Mouse (Mus musculus): ENCODE measurements around the gene Flvcr1. TPM values are rescaled to one million over a fixed set of nuclear protein-coding genes. Genes with fewer than 3 reads are reported as not detected.

The Flvcr1 gene
- 6.4 and 8.0 TPM in 2 replicates for polyA plus RNA-seq (2015; fragmentation: Nextera tagmentation; extraction: Ambion mirVana)

DNA sequence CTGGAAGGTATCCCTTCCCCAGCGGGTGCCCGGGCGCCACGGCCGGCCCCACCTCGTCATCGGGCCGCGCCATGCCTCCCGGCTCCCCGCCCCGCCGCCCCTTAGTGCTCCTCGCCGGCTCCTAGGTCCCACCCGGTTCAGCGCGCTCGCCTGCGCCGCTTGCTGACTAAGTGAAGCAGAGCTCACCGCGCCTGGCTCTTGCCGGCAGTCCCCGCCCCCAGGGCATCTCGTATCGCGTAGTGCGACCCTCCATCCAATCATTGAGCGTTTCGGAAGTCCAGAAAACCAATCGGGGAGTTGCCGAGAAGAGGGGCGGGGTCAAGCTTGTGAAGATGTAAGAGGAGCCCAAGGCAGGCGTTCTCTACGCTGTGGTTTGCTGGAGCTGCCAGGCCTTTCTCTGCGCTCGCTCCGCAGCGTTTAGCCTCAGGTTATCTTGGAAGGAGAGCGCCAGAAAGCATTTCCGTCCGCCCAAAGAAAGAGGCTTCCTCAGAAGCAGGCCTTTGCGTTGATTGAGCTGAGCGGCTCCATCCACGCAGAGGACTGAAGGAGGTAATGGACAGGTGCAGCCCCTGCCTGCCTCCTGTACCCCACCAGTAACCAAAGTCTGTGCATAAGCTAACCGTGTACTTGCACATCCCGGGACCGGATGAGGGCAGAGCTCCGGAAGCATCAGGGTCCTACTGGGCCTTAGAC lies at the start of gene Flvcr1:
Gene Flvcr1, minus strand, starts transcription at position 138 of the 693 bp plus-strand sequence.
- under 1% methylated on average over 42 of the region's 50 CpGs for WGBS
- Histone ChIP-seq H3K4me2 (peak within 1 kb of the TSS; percentile 99), H3K4me3 (peak within 1 kb of the TSS; percentile 79), H3K27me3 (no peaks in the 10 kb centered on the region), H3K9ac (peak within 1 kb of the TSS; percentile 90), H3K4me1 (peaks cover 20% of the 10 kb centered on the region), H3K27ac (peak within 1 kb of the TSS; percentile 87), H3K9me3 (replicated peaks) (no peaks in the 10 kb centered on the region), H3K36me3 (ENCODE audit: poor library complexity, severe bottlenecking) (peaks cover 8% of the 10 kb centered on the region; the same call in 1 of the 2 replicates)
- peak; percentile 100 for ATAC-seq

DNA sequence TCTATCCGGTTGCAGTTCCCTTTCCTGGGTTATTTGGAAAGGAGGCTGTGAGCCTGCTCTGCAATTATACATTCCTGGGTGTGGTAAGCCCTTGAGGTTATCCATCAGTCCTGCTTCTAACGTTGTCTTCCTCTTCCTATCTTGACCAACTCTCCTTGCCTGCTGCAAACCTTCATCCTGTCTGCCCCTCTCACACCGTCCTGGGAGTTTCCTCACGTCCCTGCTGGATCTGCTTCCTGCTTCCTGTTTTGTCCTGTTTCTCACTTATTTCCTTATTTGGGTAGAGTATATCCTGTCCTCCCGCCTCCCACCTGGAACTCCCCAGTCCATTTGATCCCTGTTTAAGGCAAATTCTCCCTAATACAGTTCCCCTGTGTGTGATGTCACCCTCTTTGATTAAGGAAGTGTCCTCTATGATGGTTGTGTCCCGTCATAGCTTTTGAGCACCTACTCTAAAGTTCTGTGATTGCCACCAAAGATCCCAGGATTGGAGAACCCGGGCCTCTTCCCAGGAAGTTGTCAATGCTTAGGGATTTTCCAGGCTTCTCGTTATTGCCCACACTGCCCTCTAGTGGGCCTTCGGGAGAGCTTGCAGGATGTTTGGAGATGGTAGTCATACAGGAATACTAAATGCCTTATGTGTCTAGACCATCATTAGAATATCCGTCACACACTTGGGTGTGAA lies 49.4 kb upstream of the Flvcr1 start:
- no peak overlapping the region for H3K4me3 ChIP-seq
- no peaks in the 10 kb centered on the region for H3K9me3 ChIP-seq (replicated peaks)
- no peak overlapping the region for H3K9ac ChIP-seq
- peaks cover 73% of the 10 kb centered on the region for H3K36me3 ChIP-seq (ENCODE audit: poor library complexity, severe bottlenecking)
- ATAC-seq: no peak
- H3K4me1 ChIP-seq: no peaks in the 10 kb centered on the region
- no peaks in the 10 kb centered on the region for H3K27me3 ChIP-seq
- H3K27ac ChIP-seq: no peak overlapping the region
- 71% methylated on average over 10 of the region's 10 CpGs for WGBS
- H3K4me2 ChIP-seq: no peak overlapping the region

DNA sequence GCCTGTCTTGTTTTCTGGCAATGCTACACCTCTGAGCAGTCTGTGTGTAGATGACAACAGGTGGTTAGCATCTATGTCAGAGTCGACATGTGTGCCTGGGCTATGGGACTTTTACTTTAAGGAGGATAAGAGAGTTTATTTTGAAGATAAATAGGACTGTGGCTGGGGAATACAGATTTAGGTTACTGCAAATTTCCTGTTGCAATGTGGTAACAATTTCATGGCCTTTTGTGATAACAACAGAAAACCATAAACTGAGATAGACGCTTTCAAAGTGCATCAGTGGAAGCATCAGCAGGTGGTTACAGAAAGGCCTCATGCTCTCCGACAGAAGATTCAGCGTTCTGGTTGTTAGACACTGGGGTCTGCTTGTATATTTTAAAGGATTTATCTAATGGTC lies 47.5 kb upstream of the Flvcr1 start:
- H3K4me2 ChIP-seq: no peak overlapping the region
- no peaks in the 10 kb centered on the region for H3K4me1 ChIP-seq
- H3K27me3 ChIP-seq: no peaks in the 10 kb centered on the region
- 93% methylated on average over 4 of the region's 4 CpGs for WGBS
- no peak overlapping the region for H3K4me3 ChIP-seq
- no peak overlapping the region for H3K27ac ChIP-seq
- no peak overlapping the region for H3K9ac ChIP-seq
- peaks cover 84% of the 10 kb centered on the region for H3K36me3 ChIP-seq (ENCODE audit: poor library complexity, severe bottlenecking)
- no peak for ATAC-seq
- no peaks in the 10 kb centered on the region for H3K9me3 ChIP-seq (replicated peaks)

DNA sequence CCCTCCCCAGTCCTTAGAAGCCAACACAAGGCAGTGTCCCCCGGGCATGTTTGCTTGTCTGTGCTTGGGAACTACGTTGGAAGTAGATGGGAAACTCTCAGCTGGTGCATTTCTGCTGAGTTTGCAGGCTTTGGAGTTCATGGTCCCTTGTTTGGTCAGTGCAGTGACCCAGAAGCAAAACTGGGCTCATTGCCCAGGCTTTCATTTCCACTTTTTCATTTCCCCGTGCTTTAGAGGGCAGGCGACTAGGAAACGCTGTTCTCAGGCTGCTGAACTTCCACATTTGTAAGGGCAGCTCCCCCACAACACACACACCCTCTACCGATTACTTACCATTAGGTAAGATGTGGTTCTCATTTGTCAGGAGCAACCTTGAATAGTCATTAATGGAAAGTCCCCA lies 47.0 kb upstream of the Flvcr1 start:
- Histone ChIP-seq H3K27me3 (no peaks in the 10 kb centered on the region), H3K4me2 (no peak overlapping the region), H3K9me3 (replicated peaks) (no peaks in the 10 kb centered on the region), H3K27ac (no peak overlapping the region), H3K4me3 (no peak overlapping the region), H3K9ac (no peak overlapping the region), H3K36me3 (ENCODE audit: poor library complexity, severe bottlenecking) (peaks cover 83% of the 10 kb centered on the region), H3K4me1 (no peaks in the 10 kb centered on the region)
- WGBS: 66% methylated on average over 6 of the region's 6 CpGs
- no peak for ATAC-seq

DNA sequence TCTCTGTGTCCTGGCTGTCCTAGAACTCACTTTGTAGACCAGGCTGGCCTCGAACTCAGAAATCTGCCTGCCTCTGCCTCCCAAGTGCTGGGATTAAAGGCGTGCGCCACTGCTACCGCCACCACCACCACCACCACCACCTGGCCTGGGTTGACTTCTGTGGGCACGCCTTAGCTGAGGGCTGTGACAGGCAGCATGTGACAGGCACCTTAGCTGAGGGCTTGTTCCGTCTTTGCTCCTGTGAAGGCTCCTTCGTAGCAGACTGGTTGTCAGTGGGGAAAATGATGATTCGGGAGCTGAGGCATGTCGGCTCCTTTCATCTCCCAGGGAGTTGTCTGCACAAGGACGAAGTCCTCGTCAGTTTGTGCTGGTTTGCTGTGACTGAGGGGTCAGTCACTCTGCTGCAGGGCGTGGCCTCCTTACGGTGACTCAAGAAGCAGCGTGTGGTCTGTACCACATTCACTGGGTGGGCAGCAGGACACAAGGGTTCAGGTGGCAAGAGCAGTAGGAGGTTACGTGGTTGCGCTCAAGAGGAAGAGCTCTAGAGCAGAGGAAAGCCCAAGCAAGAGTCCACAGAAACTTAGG lies 46.5 kb upstream of the Flvcr1 start:
- H3K36me3 ChIP-seq (ENCODE audit: poor library complexity, severe bottlenecking): peaks cover 83% of the 10 kb centered on the region
- 94% methylated on average over 16 of the region's 16 CpGs for WGBS
- no peaks in the 10 kb centered on the region for H3K4me1 ChIP-seq
- no peaks in the 10 kb centered on the region for H3K27me3 ChIP-seq
- H3K27ac ChIP-seq: no peak overlapping the region
- H3K4me2 ChIP-seq: no peak overlapping the region
- H3K9me3 ChIP-seq (replicated peaks): no peaks in the 10 kb centered on the region
- H3K9ac ChIP-seq: no peak overlapping the region
- no peak for ATAC-seq
- H3K4me3 ChIP-seq: no peak overlapping the region

DNA sequence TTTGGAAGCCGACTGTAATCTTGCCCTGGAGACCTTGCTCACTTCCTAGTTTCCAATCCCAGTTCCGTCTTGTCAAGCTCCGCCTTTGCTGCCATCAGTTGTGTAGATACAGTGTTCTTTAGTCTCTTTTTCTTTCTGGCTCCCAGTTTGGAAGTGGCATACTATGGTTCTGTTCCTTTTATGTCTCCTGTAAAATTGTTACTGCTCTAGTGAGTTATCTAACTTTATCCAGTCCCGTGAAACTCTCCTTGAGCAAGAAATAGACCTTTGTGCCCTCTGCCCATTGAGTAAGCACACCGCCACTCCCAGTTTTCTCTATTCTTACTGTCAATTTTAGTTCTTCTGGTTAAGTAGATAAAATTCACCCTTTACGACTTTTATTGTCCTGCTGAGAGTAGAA lies 45.7 kb upstream of the Flvcr1 start:
- Histone ChIP-seq H3K9ac (no peak overlapping the region), H3K9me3 (replicated peaks) (no peaks in the 10 kb centered on the region), H3K36me3 (ENCODE audit: poor library complexity, severe bottlenecking) (peaks cover 79% of the 10 kb centered on the region), H3K27me3 (no peaks in the 10 kb centered on the region), H3K4me1 (no peaks in the 10 kb centered on the region), H3K4me3 (no peak overlapping the region), H3K27ac (no peak overlapping the region), H3K4me2 (no peak overlapping the region)
- 93% methylated on average over 6 of the region's 6 CpGs for WGBS
- ATAC-seq: no peak

DNA sequence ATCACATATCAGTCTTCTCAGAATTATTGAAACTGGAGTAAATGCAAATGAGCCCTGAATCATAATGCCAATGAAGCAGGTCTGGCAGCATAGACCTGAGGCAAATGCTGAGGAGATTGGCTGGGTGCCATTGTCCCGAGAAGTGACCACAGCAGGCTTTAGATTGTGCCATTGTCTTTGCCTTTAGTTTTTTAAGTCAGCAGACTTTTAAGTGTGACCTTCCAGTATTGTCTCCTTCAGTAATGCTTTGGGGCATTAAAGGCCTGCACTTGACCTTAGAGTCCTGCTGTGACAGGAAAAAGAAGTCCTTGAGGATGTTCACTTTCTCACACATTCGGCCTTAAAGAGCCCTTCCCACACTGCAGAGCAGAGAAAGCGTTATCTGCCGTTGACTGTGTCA lies 44.3 kb upstream of the Flvcr1 start:
- no peaks in the 10 kb centered on the region for H3K4me1 ChIP-seq
- peaks cover 87% of the 10 kb centered on the region for H3K36me3 ChIP-seq (ENCODE audit: poor library complexity, severe bottlenecking)
- no peaks in the 10 kb centered on the region for H3K27me3 ChIP-seq
- no peak overlapping the region for H3K27ac ChIP-seq
- no peak for ATAC-seq
- 84% methylated on average over 4 of the region's 4 CpGs for WGBS
- H3K9ac ChIP-seq: no peak overlapping the region
- no peak overlapping the region for H3K4me3 ChIP-seq
- no peaks in the 10 kb centered on the region for H3K9me3 ChIP-seq (replicated peaks)
- H3K4me2 ChIP-seq: no peak overlapping the region

DNA sequence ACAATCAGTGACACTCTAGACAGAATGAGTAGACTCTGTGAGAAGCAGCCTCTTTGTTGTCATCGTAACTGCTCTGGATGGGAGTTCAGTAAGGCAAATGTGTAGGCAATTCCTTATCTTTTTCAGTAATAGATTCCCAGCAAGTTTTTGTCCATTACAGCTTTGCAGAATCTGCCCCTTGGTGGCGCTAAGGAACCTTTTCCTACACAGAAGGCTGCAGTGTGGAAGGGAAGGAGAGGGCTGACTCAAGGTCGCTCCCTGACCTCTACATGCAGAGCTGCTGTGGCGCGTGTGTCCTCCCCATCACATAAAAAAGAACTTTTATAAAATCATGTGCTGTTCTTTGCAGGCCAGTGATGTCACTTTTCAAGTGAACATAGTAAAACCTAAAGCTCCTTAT lies 42.4 kb upstream of the Flvcr1 start:
- Histone ChIP-seq H3K9ac (no peak overlapping the region), H3K4me3 (no peak overlapping the region), H3K27ac (no peak overlapping the region), H3K4me2 (no peak overlapping the region), H3K36me3 (ENCODE audit: poor library complexity, severe bottlenecking) (peaks cover 73% of the 10 kb centered on the region), H3K9me3 (replicated peaks) (no peaks in the 10 kb centered on the region), H3K27me3 (no peaks in the 10 kb centered on the region), H3K4me1 (peaks cover 11% of the 10 kb centered on the region)
- 80% methylated on average over 5 of the region's 5 CpGs for WGBS
- no peak for ATAC-seq

DNA sequence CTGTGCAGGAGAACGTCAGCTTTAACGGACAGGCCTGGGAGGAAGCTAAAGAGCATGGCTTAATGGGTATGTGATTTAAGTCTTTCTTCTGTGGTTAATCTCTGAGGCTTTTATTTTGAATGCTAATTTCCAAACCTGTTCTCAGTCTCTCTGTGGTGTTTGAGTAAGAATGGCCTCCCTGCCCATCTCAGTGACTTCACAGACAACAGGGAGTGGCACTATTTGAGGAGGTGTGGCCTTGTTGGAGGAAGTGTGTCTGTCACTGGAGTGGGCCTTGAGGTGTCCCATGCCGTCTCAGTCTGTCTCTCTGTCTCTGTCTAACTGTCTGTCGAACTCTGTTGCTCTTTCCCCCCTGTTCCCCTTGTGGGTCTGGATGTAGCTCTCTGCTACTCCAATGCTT lies 39.2 kb upstream of the Flvcr1 start:
- no peaks in the 10 kb centered on the region for H3K9me3 ChIP-seq (replicated peaks)
- no peak for ATAC-seq
- no peak overlapping the region for H3K9ac ChIP-seq
- peaks cover 19% of the 10 kb centered on the region for H3K4me1 ChIP-seq
- H3K36me3 ChIP-seq (ENCODE audit: poor library complexity, severe bottlenecking): peaks cover 42% of the 10 kb centered on the region
- H3K27ac ChIP-seq: no peak overlapping the region
- H3K4me2 ChIP-seq: no peak overlapping the region
- 85% methylated on average over 4 of the region's 4 CpGs for WGBS
- no peak overlapping the region for H3K4me3 ChIP-seq
- no peaks in the 10 kb centered on the region for H3K27me3 ChIP-seq

DNA sequence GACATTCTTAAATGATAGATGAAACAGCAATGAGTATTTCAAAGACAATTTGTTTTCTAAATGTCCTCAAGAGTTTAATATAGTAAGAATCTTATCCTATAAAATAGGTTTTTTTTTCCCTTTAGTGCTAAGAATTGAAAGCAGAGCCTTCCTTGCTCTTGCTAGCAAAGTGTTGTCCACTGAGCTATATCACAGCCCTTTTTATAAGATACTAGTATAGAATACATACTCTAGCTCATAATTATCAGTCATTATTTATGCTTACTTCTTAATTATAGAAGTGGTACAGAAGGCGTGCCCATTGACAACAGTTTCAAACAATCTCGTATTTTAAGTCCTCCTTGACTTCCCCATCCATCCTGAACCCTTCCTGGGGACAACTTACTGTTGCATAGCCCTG lies 38.6 kb upstream of the Flvcr1 start:
- Histone ChIP-seq H3K36me3 (ENCODE audit: poor library complexity, severe bottlenecking) (peaks cover 35% of the 10 kb centered on the region), H3K4me3 (no peak overlapping the region), H3K9ac (no peak overlapping the region), H3K4me1 (peaks cover 19% of the 10 kb centered on the region), H3K4me2 (no peak overlapping the region), H3K9me3 (replicated peaks) (no peaks in the 10 kb centered on the region), H3K27me3 (no peaks in the 10 kb centered on the region), H3K27ac (no peak overlapping the region)
- 89% methylated on average over 2 of the region's 2 CpGs for WGBS
- ATAC-seq: no peak

DNA sequence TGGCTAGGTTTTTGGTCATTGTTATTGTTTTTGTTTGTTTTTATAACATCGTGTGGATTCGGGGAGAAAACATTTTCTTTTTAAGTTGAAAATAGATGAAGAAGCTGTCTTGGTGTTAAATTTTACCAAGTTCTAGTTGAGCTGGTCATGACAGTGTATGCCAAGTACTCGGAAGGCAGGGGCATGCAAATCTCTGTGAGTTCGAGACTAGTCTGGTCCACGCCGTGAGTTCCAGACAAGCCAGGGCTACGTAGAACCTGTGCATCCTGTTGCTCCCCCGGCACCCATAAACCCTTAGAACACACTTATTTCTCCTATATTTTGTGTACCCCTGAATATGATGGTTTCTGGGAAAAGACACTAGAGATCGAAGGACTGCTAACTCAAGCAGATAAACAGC lies 37.7 kb upstream of the Flvcr1 start:
- Histone ChIP-seq H3K36me3 (ENCODE audit: poor library complexity, severe bottlenecking) (peaks cover 27% of the 10 kb centered on the region), H3K27me3 (no peaks in the 10 kb centered on the region), H3K9ac (peak overlapping the region; percentile 74), H3K27ac (no peak overlapping the region), H3K4me1 (peaks cover 19% of the 10 kb centered on the region), H3K4me3 (peak overlapping the region; percentile 89), H3K4me2 (peak overlapping the region; percentile 87), H3K9me3 (replicated peaks) (no peaks in the 10 kb centered on the region)
- no peak for ATAC-seq
- WGBS: 62% methylated on average over 9 of the region's 9 CpGs

DNA sequence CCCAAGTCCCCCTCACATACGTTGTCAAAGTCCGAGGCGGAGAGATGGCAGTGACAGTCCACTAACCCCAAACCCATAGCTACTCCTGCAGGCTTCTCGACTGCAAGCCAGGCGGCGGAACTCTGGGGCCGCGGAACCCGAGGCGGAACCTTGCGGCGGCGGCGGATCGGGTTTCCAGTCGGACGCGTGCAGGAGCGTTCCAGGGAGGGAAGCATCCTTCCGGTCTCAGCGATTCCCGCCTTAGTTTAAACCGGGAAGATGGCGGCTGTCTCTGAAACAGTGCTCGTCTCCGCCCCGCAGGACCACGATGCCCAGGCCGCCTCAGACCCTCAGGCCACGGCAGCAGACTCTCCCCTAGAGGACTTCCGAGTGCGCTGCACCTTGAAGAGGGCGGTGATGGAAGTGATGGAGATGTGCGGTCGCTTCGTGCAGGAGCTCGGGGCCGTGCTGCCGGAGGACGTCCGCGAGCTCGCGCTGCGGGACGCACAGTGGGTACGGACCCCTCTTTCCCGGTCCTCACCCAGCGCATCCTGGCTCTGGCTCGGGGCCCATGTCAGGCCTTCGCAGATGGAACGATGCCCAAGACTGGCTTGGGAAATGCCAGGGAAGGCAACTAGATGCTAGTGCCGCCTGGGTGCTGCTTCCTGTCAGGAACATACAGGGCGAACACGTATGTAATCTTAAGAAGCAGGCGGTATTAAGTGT lies 37.0 kb upstream of the Flvcr1 start, which contains the start of the genes Tatdn3 and Nsl1:
Gene Tatdn3, minus strand, starts transcription at position 152 of the 705 bp plus-strand sequence.
Gene Nsl1, plus strand, starts transcription at position 232 of the 705 bp plus-strand sequence.
- ATAC-seq: peak; percentile 93
- Histone ChIP-seq H3K36me3 (ENCODE audit: poor library complexity, severe bottlenecking) (peaks cover 20% of the 10 kb centered on the region), H3K4me1 (peaks cover 19% of the 10 kb centered on the region), H3K9me3 (replicated peaks) (no peaks in the 10 kb centered on the region), H3K27me3 (no peaks in the 10 kb centered on the region), H3K4me2 (peak within 1 kb of the TSS; percentile 87), H3K27ac (peak within 1 kb of the TSS; percentile 66), H3K9ac (peak within 1 kb of the TSS; percentile 74), H3K4me3 (peak within 1 kb of the TSS; percentile 89)
- WGBS: under 1% methylated on average over 56 of the region's 56 CpGs
